Mouse (Mus musculus) left cerebral cortex, postnatal 10 days (tissue): ENCODE measurements around the gene Flrt1. TPM values are rescaled to one million over a fixed set of nuclear protein-coding genes. Genes with fewer than 3 reads are reported as not detected.

Experiments used
- DNase-seq, 2 experiments: peaks; one replicate each; pipeline ENCODE4 v3.0.0; 2021 to 2022; ENCODE audit warnings: low spot score in 2 of 2, mixed read lengths in 1 of 2; ENCODE audit errors: extremely low spot score in 1 of 2
- intact Hi-C: fragments of 180-260 bp; cut with DNase I; formaldehyde crosslinking; loops from one replicate; pipeline ENCODE4 v1.15.1; 2025
- total RNA-seq, 2 experiments: library from RNA; stranded (reverse); gene quantifications; 2 replicates each; pipeline ENCODE4 v1.2.3; 2021

Gene Flrt1
- 10 to 100 TPM; 23.0 to 26.0 TPM for total RNA-seq

- intact Hi-C loops = no loop called here
- DNase-seq = no peak
Observed at GRCm38 (mm10) chr19:7105544-7105943, at the start of gene Flrt1. Gene Flrt1, minus strand, starts transcription at chr19:7105729.

- intact Hi-C loops = no loop called here
- peak; percentile 58 to 75 for DNase-seq
Observed at GRCm38 (mm10) chr19:7155196-7155595, 49.7 kb upstream of the Flrt1 start.

DNA sequence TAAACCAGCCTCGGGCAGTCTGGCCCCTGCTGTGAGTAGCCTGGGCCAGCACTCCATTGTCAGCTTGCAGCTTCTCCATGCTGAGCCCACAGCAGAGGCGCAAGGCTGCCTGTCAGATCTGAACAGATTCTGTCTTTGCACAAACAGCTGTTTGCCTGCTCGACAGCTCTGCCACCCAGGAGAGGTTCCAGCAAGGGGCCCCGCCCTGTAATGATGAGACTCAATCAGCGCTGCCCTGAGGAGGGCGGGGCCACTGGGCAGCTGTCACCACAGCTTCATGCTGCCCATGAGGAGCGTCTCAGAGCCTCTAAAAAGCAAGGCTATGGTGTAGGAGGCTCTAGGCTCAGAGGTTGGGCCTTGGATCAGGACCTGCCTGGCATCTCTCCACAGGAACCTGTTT lies 47.7 kb upstream of the Flrt1 start:
- intact Hi-C loops = no loop called here
- DNase-seq = peak in 1 of 2 experiments; percentile 49

DNA sequence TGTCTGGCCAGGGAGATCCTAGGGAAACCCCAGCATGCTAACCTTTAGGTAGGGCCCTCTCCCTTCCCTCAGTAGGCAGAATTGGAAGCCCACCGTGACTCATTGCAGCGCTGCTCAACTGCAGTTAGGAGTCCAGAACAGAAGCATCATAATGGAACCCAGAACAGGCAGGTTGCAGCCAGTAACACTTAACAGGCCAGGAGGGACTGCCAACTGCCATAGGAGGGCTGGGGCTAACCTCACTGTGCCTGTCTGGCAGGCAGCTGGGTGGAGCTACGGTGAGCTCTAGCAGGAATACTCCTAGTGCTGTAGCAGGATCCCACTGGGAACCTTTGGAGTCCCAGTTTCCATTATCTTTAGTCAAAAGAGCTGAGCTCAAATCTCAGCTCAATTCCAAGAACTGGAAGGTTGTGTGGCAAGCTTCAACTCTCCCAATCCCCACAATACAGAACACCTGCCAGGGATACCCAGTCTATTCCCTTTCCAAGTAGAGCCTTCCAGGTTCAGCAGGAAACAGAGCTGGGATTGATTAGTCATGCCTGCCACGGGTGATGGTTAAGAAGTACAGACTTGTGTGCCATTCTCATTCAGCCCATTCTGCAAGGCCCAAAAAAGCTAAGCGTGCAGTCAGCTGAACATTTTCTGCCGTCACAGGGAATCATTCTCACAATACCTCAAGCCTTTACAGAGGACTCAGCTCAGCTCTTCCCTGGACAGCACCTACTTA lies 46.6 kb upstream of the Flrt1 start:
- intact Hi-C loops = no loop called here
- DNase-seq = no peak

- DNase-seq = no peak
- intact Hi-C loops = no loop called here
Observed at GRCm38 (mm10) chr19:7151300-7151926, 45.9 kb upstream of the Flrt1 start.

- DNase-seq = no peak
- intact Hi-C loops = no loop called here
Observed at GRCm38 (mm10) chr19:7149158-7149685, 43.7 kb upstream of the Flrt1 start.

GRCm38 (mm10) chr19:7148541-7149085 lies 43.1 kb upstream of the Flrt1 start:
- DNase-seq = no peak
- intact Hi-C loops = no loop called here

DNA sequence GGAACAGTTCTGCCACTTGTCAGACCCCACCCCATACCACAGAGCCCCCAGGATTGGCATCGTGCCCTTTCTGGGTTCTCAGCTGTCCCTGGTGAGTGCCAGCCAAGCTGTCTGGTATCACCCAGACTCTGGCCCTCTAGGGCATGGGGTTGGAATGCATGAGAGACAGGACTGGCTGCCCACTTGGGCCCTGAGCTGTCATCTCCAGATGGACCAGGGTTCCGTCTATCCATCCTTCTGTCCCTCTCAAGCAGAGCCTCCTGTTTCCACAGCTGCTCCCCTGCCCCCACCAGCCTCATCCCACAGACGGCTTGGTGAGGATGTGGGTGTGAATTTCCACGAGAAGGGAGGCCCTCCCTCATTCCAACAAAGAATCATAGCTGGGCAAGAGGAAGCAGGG lies 42.6 kb upstream of the Flrt1 start:
- intact Hi-C loops = no loop called here
- DNase-seq = peak in 1 of 2 experiments; percentile 60

DNA sequence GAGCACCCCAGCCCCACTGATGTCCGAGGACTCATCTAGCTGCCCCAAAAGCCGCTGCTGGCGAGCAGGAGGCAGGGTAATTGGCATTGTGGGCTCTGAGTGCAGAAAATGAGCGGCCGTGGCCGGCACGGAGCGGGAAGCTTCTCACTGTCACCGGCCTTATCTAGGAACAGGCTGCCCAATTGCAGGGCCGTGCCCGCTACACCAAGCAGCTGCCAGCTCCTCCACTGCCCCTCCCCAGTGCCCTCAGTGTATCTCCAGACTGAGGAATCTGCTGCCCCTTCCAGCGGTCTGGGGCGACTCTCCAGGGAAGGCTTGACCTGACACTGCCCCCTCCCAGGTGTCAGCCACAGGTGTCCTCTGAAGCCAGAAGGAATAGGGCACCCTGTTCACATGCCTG lies 40.8 kb upstream of the Flrt1 start:
- DNase-seq = no peak
- intact Hi-C loops = no loop called here

DNA sequence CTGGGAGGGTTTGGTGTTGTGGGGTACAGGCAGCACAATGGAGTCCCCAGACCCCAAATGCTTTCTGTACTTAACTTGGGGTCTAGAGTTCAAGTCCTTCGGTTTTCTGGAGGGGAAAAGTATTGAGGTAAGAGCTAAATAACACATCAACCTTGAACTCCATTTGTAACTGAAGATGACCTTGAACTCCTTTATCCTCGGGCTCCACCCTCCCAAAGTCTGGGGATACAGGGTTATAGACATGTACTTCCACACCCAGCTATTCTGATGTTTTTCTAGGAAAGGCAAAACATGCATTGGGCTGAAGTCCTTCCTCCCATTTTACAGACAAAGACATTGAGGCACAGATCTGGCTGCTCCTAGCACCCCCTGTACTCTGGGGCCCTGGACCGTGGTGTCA lies 38.9 kb upstream of the Flrt1 start:
- no peak for DNase-seq
- intact Hi-C loops = no loop called here

GRCm38 (mm10) chr19:7143854-7144253 lies 38.3 kb upstream of the Flrt1 start:
- DNase-seq = peak; percentile 58 to 78
- intact Hi-C loops = no loop called here

- intact Hi-C loops = no loop called here
- no peak for DNase-seq
Observed at GRCm38 (mm10) chr19:7142207-7142915, 36.8 kb upstream of the Flrt1 start.

GRCm38 (mm10) chr19:7140856-7141421 lies 35.4 kb upstream of the Flrt1 start:
- intact Hi-C loops = no loop called here
- DNase-seq = peak in 1 of 2 experiments; percentile 42

- intact Hi-C loops = no loop called here
- peak; percentile 46 to 56 for DNase-seq
Observed at GRCm38 (mm10) chr19:7140373-7140772, 34.8 kb upstream of the Flrt1 start.

GRCm38 (mm10) chr19:7139321-7139720 lies 33.8 kb upstream of the Flrt1 start:
- intact Hi-C loops = no loop called here
- no peak for DNase-seq

DNA sequence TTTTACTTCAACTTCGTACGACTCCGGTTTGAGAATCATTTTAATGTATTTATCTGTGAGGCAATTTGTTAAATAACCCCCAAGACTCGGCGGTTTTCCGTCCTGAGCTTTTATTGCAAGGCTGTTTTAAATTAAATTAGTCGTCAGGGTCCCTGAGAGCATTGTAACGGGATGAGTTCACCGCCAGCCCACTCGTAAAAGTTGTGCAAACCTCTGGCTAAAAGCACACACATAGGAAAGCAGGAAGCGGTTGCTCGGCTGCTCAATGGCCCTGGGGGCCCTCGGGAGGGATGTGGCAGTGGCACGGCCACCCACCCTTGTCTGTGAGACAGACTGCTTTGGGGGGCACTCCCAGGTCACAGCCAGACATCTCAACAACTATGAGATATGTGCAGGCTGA lies 32.8 kb upstream of the Flrt1 start:
- intact Hi-C loops = no loop called here
- DNase-seq = no peak

DNA sequence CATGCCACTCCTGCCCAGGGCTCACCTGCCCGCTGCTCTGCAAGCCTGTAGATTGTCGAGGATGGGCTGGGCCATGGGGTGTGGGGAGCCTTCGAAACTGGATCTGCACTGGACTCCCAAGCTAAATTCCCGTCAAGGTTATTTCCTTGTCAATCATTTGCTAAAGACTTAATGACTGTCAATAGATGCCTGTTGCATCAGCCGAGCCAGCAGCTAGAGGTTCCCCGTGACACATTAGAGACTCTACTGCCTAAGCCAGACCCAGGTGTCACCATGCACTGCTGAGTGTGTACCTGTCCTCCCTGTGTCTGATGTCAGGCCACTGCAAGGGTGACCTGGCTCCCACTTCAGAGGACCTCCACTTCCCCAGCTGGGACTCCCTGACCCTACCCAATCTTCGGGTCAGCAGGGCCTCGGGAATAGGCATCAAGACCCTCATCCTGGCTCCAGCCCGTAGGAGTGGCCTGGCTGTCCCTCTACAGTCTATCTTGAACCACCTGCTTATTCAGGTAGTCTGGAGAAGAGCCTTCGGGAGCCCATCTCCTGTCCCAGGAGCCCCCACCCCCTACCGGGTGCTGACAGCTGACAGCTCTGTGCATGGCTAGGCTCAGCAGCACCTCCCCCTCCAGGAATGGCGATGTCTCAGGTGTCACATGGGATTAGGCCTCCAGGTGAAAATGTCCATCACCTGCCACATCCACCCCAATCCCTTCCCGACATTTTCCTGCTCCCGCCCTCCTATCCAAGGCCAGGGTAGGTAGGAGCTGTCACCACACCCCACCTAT lies 31.4 kb upstream of the Flrt1 start:
- intact Hi-C loops = no loop called here
- no peak for DNase-seq

GRCm38 (mm10) chr19:7136016-7136415 lies 30.5 kb upstream of the Flrt1 start:
- intact Hi-C loops = no loop called here
- peak in 1 of 2 experiments; percentile 61 for DNase-seq
